Mouse (Mus musculus) testis, adult 2 months (tissue): ENCODE data around the gene Mapkapk5. TPM values are rescaled to one million over a fixed set of nuclear protein-coding genes. Genes with fewer than 3 reads are reported as not detected.
"Not testable (repeated sequence)": the region's sequence is repeated elsewhere in the genome, so short reads cannot be mapped to it uniquely, and the experiment has no call there.

Source experiments
- H3K27ac ChIP-seq: fragments of 200-500 bp; 2 replicates; pipeline ENCODE4 v1.5.1; 2012; ENCODE audit warnings: low read depth, low read length; ENCODE audit not compliant: control insufficient read depth, insufficient read depth
- H3K27me3 ChIP-seq: fragments of 200-500 bp; 2 replicates; pipeline ENCODE4 v1.6.1; 2012; ENCODE audit warnings: mild to moderate bottlenecking, low read length, moderate library complexity; ENCODE audit not compliant: control insufficient read depth, insufficient read depth
- H3K36me3 ChIP-seq: fragments of 200-500 bp; 2 replicates; pipeline ENCODE4 v1.6.1; 2012; ENCODE audit warnings: mild to moderate bottlenecking, low read length; ENCODE audit not compliant: control insufficient read depth, insufficient read depth
- H3K4me1 ChIP-seq: fragments of 200-500 bp; 2 replicates; pipeline ENCODE4 v1.6.1; 2012; ENCODE audit warnings: low read length; ENCODE audit not compliant: control insufficient read depth, insufficient read depth
- H3K4me3 ChIP-seq: fragments of 200-500 bp; 2 replicates; pipeline ENCODE4 v1.5.1; 2012; ENCODE audit warnings: low read depth, mild to moderate bottlenecking, low read length, moderate library complexity, mixed read lengths; ENCODE audit not compliant: control insufficient read depth
- CTCF ChIP-seq: fragments of 200-500 bp; IDR thresholded peaks from 2 replicates; pipeline ENCODE4 v1.5.1; 2012; ENCODE audit warnings: low read depth, mild to moderate bottlenecking, inconsistent platforms, low read length, moderate library complexity; ENCODE audit not compliant: control insufficient read depth, insufficient read depth, insufficient replicate concordance
- POLR2A ChIP-seq: fragments of 200-500 bp; IDR thresholded peaks from 2 replicates; pipeline ENCODE4 v1.6.1; 2012; ENCODE audit warnings: low read depth, mild to moderate bottlenecking, inconsistent platforms, low read length, moderate library complexity; ENCODE audit not compliant: control insufficient read depth
- polyA plus RNA-seq: library from polyadenylated mRNA; depleted of rRNA; stranded (reverse); fragments of >200 nt; gene quantifications from 2 replicates; pipeline ENCODE4 v1.2.3, GENCODE M21; 2012

Gene Mapkapk5
- polyA plus RNA-seq, 1 experiment: 28.4 TPM

DNA sequence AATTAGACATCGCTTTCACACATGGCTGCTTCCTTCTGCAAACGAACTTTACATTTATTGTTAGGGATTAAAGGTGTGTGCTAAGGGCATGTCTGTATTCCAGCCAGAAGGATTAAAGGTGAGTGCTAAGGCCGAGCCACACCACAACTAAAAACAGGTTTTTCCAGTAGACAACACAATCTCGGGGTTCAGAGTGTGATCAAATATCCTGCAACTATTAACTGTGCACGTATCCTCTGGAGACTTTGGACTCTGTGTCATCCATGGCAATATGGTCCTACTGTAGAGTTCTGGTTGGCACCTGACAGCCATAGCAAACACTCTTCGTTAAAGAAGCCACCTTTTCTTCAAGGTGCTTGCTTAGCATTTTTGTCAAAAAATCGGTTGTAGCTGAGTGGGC is 35.7 kb downstream of the Mapkapk5 start:
- Histone ChIP-seq H3K27ac (no peak overlapping the region), H3K36me3 (no peaks in the 10 kb centered on the region), H3K27me3 (no peaks in the 10 kb centered on the region), H3K4me1 (no peaks in the 10 kb centered on the region; the same call in 1 of the 2 replicates), H3K4me3 (no peak overlapping the region)
- no peak for TF ChIP-seq POLR2A
- no peak for TF ChIP-seq CTCF

DNA sequence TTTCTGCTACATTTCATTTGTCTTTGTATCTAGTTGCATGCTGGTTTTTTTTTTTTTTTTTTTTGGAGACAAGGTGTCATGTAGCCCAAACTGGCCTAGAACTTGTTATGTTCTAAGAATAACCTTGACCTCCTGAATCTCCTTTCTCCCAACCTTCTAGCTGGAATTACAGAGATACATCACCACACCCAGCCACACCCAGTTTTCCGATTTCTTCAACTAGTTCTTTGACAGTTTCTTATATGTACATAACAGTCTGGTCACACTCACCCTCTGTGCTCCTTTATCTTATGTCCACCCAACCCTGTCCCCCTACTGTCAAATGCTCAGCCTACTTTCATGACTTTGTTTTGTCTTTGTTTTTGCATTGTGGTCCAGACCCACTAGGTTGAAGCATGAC is 38.9 kb downstream of the Mapkapk5 start:
- H3K27me3 ChIP-seq: no peaks in the 10 kb centered on the region
- no peaks in the 10 kb centered on the region for H3K36me3 ChIP-seq
- no peak overlapping the region for H3K4me3 ChIP-seq
- TF ChIP-seq CTCF (no peak), POLR2A (no peak)
- no peak overlapping the region for H3K27ac ChIP-seq
- peaks cover 8% of the 10 kb centered on the region for H3K4me1 ChIP-seq

DNA sequence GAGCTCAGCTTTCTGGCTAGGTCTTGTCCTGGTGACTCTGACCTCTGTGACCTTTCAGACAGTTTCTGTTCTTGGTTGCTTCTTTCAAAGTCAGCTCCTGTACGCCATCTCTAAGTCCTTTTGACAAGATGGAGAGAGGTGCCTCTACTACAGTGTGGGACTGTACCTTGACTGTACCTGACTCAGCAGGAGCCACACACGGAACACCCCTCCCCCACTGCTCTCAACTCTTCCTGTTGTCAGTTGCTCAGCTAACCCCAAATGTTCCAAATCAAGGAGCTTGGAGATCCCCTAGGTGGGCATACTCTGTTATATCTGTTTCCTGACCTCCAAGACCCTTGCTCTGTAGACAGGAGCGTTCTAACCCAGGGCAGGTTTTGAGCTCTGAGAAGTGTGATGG is 42.5 kb downstream of the Mapkapk5 start, which contains the start of gene Adam1b:
Gene Adam1b (minus strand): TSS at position 205 of the 400 bp plus-strand sequence.
- peaks cover 10% of the 10 kb centered on the region for H3K4me1 ChIP-seq
- H3K27ac ChIP-seq: peak within 1 kb of the TSS; percentile 87
- peak within 1 kb of the TSS; percentile 82 for H3K4me3 ChIP-seq
- no peaks in the 10 kb centered on the region for H3K27me3 ChIP-seq
- TF ChIP-seq POLR2A (peak; percentile 65; the same call in 1 of the 2 replicates), CTCF (no peak)
- no peaks in the 10 kb centered on the region for H3K36me3 ChIP-seq

DNA sequence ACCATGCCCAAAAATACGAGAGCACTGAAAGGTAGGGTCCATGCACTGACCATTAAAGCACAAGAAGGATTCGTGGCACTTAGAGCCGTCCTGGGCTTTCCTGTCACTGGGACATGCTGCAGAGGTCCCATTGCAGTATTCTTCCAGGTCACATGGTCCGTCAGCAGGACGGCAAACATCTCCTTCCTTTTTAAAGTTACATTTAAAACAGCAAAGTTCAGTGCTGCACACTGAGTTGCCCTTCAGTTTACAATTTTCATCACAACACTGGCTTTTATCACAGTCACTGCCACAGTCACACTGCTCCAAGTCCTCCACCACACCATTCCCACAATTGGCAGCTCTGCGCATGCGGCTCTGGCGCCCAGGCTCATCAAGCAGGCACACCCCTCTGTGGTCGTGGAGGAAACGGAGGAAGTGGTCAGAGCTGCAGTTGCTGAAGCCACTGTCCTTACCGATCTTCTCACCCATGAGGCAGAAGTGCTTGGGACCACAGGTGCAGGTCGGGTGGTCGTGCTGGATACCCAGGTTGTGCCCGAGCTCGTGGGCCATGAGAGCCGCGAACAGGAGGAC is 44.2 kb downstream of the Mapkapk5 start:
- not testable (repeated sequence) for H3K36me3 ChIP-seq, H3K27ac ChIP-seq, H3K27me3 ChIP-seq
- H3K4me1 ChIP-seq: peaks cover 10% of the 10 kb centered on the region
- peak overlapping the region; percentile 59 for H3K4me3 ChIP-seq

DNA sequence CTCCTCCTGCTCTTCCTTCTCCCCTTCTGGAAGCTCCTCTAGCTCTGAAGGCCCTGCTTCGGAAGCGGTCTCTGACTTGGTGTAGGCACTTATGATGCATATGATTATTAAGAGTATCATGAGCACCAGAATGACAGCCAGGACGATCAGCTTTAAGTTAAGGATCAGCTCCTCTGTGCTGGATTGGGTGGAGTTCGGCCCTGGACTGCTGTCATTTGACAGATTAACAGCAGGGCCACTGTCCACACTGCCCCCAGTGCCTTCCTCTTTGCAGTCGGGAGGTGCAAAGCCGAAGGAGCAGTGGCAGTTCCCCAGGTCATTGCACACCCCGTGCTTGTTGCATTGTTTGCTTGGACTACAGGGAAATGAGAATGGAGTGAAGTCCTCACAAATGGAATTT is 45.0 kb downstream of the Mapkapk5 start:
- Histone ChIP-seq H3K27ac (no peak overlapping the region), H3K27me3 (no peaks in the 10 kb centered on the region), H3K4me1 (peaks cover 10% of the 10 kb centered on the region), H3K36me3 (no peaks in the 10 kb centered on the region), H3K4me3 (no peak overlapping the region; the same call in 1 of the 2 replicates)
- TF ChIP-seq POLR2A: no peak
- TF ChIP-seq CTCF: no peak

DNA sequence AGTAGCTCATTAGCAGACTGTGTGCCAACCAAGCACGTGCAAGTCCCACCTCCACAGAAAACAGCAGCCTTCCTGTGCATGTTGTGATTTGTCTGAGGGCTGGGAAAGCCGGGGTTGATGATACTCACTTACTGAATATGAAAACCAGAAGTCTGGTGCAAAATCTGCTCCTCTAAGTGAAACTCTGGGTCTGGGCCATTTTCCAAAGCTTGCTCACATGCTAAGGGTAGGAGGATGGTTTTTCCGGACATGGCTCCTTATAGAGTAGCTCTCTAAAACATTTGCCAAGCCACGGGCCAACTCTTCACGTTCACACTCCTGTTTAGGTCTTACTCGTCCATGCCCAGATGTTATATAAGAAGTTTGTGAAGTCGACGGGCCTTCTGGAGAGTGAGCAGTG is 52.4 kb downstream of the Mapkapk5 start:
- Histone ChIP-seq H3K4me3 (no peak overlapping the region), H3K27me3 (no peaks in the 10 kb centered on the region), H3K36me3 (peaks cover 1% of the 10 kb centered on the region; the same call in 1 of the 2 replicates), H3K4me1 (no peaks in the 10 kb centered on the region), H3K27ac (no peak overlapping the region)
- TF ChIP-seq POLR2A (no peak), CTCF (no peak)

DNA sequence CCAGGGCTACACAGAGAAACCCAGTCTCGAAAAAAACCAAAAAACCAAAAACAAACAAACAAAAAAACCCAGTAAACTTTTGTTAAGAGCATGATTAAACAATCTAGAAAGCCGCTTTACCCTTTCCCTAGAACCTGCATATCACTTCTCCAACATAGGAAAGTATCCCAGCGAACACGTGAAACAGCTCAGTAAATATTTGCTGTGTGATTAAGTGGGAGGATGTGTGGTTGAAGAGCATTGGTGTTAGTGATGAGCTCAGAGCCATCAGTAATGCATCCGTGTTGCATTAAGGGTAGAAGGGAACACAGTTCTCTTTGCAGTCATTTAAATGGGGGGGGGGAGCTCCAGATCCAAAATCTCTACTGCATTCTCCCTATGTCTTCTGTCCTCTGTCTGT is 60.9 kb downstream of the Mapkapk5 start:
- H3K27me3 ChIP-seq: no peaks in the 10 kb centered on the region
- H3K4me3 ChIP-seq: no peak overlapping the region
- no peaks in the 10 kb centered on the region for H3K36me3 ChIP-seq
- H3K27ac ChIP-seq: no peak overlapping the region
- no peaks in the 10 kb centered on the region for H3K4me1 ChIP-seq
- TF ChIP-seq CTCF (no peak), POLR2A (no peak)

DNA sequence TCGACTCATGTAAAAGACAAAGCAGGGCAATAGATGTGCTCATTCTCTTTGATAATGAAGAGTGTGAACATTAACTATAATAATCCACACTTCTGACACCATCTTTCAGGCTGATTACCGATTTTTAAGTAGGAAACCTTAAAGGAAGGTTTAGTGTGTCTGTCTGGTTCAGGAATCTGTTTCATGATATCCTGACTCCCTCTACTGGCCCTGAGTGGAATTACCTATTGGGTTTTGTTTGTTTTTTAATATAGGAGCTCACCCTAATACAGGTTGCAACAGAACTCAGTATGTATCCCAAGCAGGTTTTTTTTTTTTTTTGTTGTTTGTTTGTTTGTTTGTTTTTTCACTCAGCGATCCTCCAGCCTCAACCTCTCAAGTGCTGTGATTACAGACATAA is 68.0 kb downstream of the Mapkapk5 start:
- no peaks in the 10 kb centered on the region for H3K4me1 ChIP-seq
- no peaks in the 10 kb centered on the region; the same call in 1 of the 2 replicates for H3K36me3 ChIP-seq
- no peak overlapping the region for H3K27ac ChIP-seq
- TF ChIP-seq POLR2A: no peak
- no peak for TF ChIP-seq CTCF
- H3K27me3 ChIP-seq: no peaks in the 10 kb centered on the region
- H3K4me3 ChIP-seq: no peak overlapping the region
